Mouse (Mus musculus) MEL (cell line): ENCODE measurements around the gene Gm4131.

ENCODE experiments used
- BHLHE40 ChIP-seq: IDR thresholded peaks from 2 replicates; pipeline ENCODE4 v1.6.1; 2012; ENCODE audit warnings: low read depth, mild to moderate bottlenecking, inconsistent platforms, low read length, improper control_type of control experiment, borderline replicate concordance
- CHD2 ChIP-seq: IDR thresholded peaks from 2 replicates; pipeline ENCODE4 v1.6.1; 2011; ENCODE audit warnings: low read length, improper control_type of control experiment
- CTCF ChIP-seq, 3 experiments: IDR thresholded peaks in 2 of 3; conservative IDR thresholded peaks in 1 of 3; 2 replicates each; pipeline ENCODE4 v1.5.1; 2011 to 2012; ENCODE audit warnings: low read length in 3 of 3, low read depth in 2 of 3, mild to moderate bottlenecking in 2 of 3, improper control_type of control experiment in 1 of 3, inconsistent platforms in 1 of 3, mixed read lengths in 1 of 3, moderate library complexity in 1 of 3; ENCODE audit not compliant: control insufficient read depth in 1 of 3, insufficient read depth in 1 of 3, poor library complexity in 1 of 3, severe bottlenecking in 1 of 3
- ELF1 ChIP-seq: IDR thresholded peaks from 2 replicates; pipeline ENCODE4 v1.6.1; 2014; ENCODE audit warnings: low read depth, mild to moderate bottlenecking, inconsistent platforms, low read length, improper control_type of control experiment, moderate library complexity
- KAT2A ChIP-seq: conservative IDR thresholded peaks from 2 replicates; pipeline ENCODE4 v1.6.1; 2012; ENCODE audit warnings: low read depth, low read length, improper control_type of control experiment, inconsistent platforms
- MAX ChIP-seq: IDR thresholded peaks from 2 replicates; pipeline ENCODE4 v1.6.1; 2011; ENCODE audit warnings: low read length, improper control_type of control experiment
- MEF2A ChIP-seq: IDR thresholded peaks from 2 replicates; pipeline ENCODE4 v1.6.1; 2014; ENCODE audit warnings: low read depth, mild to moderate bottlenecking, inconsistent platforms, low read length, improper control_type of control experiment; ENCODE audit not compliant: poor library complexity, insufficient replicate concordance, severe bottlenecking; ENCODE audit errors: extremely low read depth
- POLR2A ChIP-seq, 2 experiments: IDR thresholded peaks; 2 replicates each; pipeline ENCODE4 v1.6.1; 2011 to 2012; ENCODE audit warnings: low read length in 2 of 2, mild to moderate bottlenecking in 2 of 2, control low read depth in 1 of 2, improper control_type of control experiment in 1 of 2, low read depth in 1 of 2, moderate library complexity in 1 of 2; ENCODE audit not compliant: control insufficient read depth in 1 of 2, insufficient read depth in 1 of 2, poor library complexity in 1 of 2
- RCOR1 ChIP-seq: IDR thresholded peaks from 2 replicates; pipeline ENCODE4 v1.6.1; 2012; ENCODE audit warnings: low read depth, mild to moderate bottlenecking, inconsistent platforms, low read length, improper control_type of control experiment
- TAL1 ChIP-seq: IDR thresholded peaks from 2 replicates; pipeline ENCODE4 v1.6.1; 2012; ENCODE audit warnings: mild to moderate bottlenecking, inconsistent platforms, low read length, moderate library complexity, mixed read lengths
- USF2 ChIP-seq, 2 experiments: IDR thresholded peaks; 2 replicates each; pipeline ENCODE4 v1.6.1; 2011 to 2012; ENCODE audit warnings: improper control_type of control experiment in 2 of 2, low read length in 2 of 2, borderline replicate concordance in 1 of 2, inconsistent platforms in 1 of 2, low read depth in 1 of 2, mild to moderate bottlenecking in 1 of 2; ENCODE audit not compliant: insufficient read depth in 1 of 2
- ZC3H11A ChIP-seq: IDR thresholded peaks from 2 replicates; pipeline ENCODE4 v1.6.1; 2012; ENCODE audit warnings: low read depth, mild to moderate bottlenecking, inconsistent platforms, low read length, improper control_type of control experiment
- ZKSCAN1 ChIP-seq: IDR thresholded peaks from 2 replicates; pipeline ENCODE4 v1.6.1; 2012; ENCODE audit warnings: low read depth, mild to moderate bottlenecking, inconsistent platforms, low read length, improper control_type of control experiment, moderate library complexity
- ZNF384 ChIP-seq: IDR thresholded peaks from 2 replicates; pipeline ENCODE4 v1.6.1; 2012; ENCODE audit warnings: low read depth, mild to moderate bottlenecking, inconsistent platforms, low read length, improper control_type of control experiment

DNA sequence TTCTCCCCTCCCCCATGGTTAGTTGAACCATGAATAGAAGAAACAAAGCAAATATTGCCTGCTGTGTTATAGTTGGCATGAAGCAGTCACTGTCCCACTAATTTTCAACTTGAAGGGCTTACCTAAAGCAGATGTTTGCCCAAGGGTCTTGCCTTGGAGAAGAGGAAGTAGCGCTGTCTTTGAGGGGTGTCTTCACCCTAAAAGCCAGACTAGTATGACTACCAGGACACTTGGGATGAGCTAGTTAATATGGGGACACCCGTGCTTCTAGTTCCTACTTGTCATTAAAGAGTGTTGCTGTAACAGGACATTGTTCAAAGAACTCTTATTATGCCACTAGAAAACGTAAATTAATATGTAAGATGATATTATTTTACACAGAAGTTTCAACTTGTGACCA lies 9.6 kb downstream of the Gm4131 start:
- no peak for TF ChIP-seq CTCF (IDR thresholded peaks at IDR 0.05 in 2 of 3, conservative IDR thresholded peaks at IDR 0.05 in 1 of 3; ENCODE audit: control insufficient read depth in 1 of 3, insufficient read depth in 1 of 3, low read depth in 2 of 3, low read length in 3 of 3, poor library complexity in 1 of 3, severe bottlenecking in 1 of 3)
- TF ChIP-seq ELF1 = no peak
- TF ChIP-seq POLR2A (IDR thresholded peaks at IDR 0.05; ENCODE audit: control insufficient read depth in 1 of 2, insufficient read depth in 1 of 2, low read depth in 1 of 2, low read length in 2 of 2, poor library complexity in 1 of 2) = no peak
- TF ChIP-seq MEF2A = no peak
- TF ChIP-seq MAX = no peak
- TF ChIP-seq ZNF384 = no peak
- TF ChIP-seq ZC3H11A = no peak
- no peak for TF ChIP-seq RCOR1
- no peak for TF ChIP-seq ZKSCAN1
- no peak for TF ChIP-seq USF2 (IDR thresholded peaks at IDR 0.05; ENCODE audit: borderline replicate concordance in 1 of 2, insufficient read depth in 1 of 2, low read depth in 1 of 2, low read length in 2 of 2)
- TF ChIP-seq CHD2 = no peak
- TF ChIP-seq BHLHE40 = no peak
- TF ChIP-seq TAL1 = no peak
- TF ChIP-seq KAT2A = no peak
